Mouse (Mus musculus) ES-Bruce4 (cell line): ENCODE results near the gene Vipr2. TPM values are rescaled to one million over a fixed set of nuclear protein-coding genes. Genes with fewer than 3 reads are reported as not detected.

Source experiments
- H3K27ac ChIP-seq: 2 replicates; pipeline ENCODE4 v1.5.1; 2012; ENCODE audit warnings: low read length, inconsistent platforms; ENCODE audit not compliant: insufficient read depth
- H3K27me3 ChIP-seq: 2 replicates; pipeline ENCODE4 v1.6.1; 2012; ENCODE audit warnings: mild to moderate bottlenecking, low read length, inconsistent platforms; ENCODE audit not compliant: control insufficient read depth, poor library complexity, insufficient read depth, severe bottlenecking
- H3K36me3 ChIP-seq: 2 replicates; pipeline ENCODE4 v1.6.1; 2012; ENCODE audit warnings: inconsistent platforms, mild to moderate bottlenecking, low read length, moderate library complexity; ENCODE audit not compliant: control insufficient read depth, poor library complexity, insufficient read depth, severe bottlenecking
- H3K4me1 ChIP-seq: one replicate; pipeline ENCODE4 v1.8.1; 2011; ENCODE audit warnings: low read length; ENCODE audit not compliant: control insufficient read depth, insufficient read depth
- H3K4me3 ChIP-seq: 2 replicates; pipeline ENCODE4 v1.5.1; 2011; ENCODE audit warnings: low read depth, mild to moderate bottlenecking, low read length
- H3K9ac ChIP-seq: 2 replicates; pipeline ENCODE4 v1.6.1; 2012; ENCODE audit warnings: low read depth, mild to moderate bottlenecking, inconsistent platforms; ENCODE audit not compliant: poor library complexity, severe bottlenecking
- H3K9me3 ChIP-seq: replicated peaks from 2 replicates; pipeline ENCODE4 v1.6.1; 2012; ENCODE audit warnings: mild to moderate bottlenecking, low read length, inconsistent platforms; ENCODE audit not compliant: control insufficient read depth, poor library complexity, insufficient read depth, severe bottlenecking
- CTCF ChIP-seq: IDR thresholded peaks from one replicate; pipeline ENCODE4 v1.8.1; 2011; ENCODE audit warnings: low read depth, low read length
- EP300 ChIP-seq: IDR thresholded peaks from 2 replicates; pipeline ENCODE4 v1.6.1; 2011; ENCODE audit warnings: low read depth, low read length; ENCODE audit not compliant: insufficient read depth
- POLR2A ChIP-seq: IDR thresholded peaks from one replicate; pipeline ENCODE4 v1.8.1; 2011; ENCODE audit warnings: low read length; ENCODE audit not compliant: insufficient read depth
- polyA plus RNA-seq: library from polyadenylated mRNA; stranded (reverse); fragments of >200 nt; gene quantifications from 2 replicates; pipeline ENCODE4 v1.2.4, GENCODE M21; 2011; ENCODE audit warnings: low read depth; ENCODE audit not compliant: missing spikeins, insufficient read depth, insufficient read length

Gene Vipr2
- polyA plus RNA-seq, 1 experiment = not detected

DNA sequence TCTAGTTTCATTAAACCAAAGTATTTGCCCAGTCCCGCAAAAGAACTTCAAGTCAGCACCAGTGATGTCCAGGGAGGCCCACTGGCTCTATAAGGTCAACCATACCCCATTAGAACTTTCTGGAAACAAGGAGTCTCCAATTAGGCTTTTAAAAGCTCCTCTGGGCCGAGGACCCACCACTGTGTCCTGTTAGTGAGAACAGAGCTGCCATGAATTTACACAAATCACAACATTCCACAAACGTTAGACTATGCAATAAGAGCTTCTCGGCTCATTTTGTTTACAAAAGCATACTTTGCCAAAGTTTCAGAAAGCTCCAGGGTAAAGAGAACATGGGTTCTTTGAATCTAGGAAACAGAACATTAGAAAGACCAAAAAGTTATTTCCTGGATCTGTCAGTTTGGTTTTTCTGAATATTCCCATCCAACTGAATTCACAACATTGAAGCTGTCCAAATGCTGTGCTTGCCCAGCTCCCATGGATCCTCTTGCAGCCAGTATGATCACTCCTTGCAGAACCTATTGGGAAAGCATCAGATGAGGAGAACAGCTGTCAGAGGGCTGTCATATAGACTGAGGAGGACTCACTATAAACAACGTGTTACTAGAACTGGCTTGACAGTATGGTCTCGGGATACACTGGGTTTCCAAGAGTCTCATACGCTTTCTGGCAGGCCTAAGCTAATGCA, 33.6 kb downstream of the Vipr2 start:
- H3K9ac ChIP-seq = no peak overlapping the region
- H3K4me3 ChIP-seq = no peak overlapping the region
- H3K36me3 ChIP-seq = no peaks in the 10 kb centered on the region
- no peak overlapping the region for H3K27ac ChIP-seq
- H3K4me1 ChIP-seq = no peaks in the 10 kb centered on the region
- TF ChIP-seq CTCF = no peak
- TF ChIP-seq POLR2A = no peak
- TF ChIP-seq EP300 = no peak
- no peaks in the 10 kb centered on the region for H3K9me3 ChIP-seq
- no peaks in the 10 kb centered on the region for H3K27me3 ChIP-seq

DNA sequence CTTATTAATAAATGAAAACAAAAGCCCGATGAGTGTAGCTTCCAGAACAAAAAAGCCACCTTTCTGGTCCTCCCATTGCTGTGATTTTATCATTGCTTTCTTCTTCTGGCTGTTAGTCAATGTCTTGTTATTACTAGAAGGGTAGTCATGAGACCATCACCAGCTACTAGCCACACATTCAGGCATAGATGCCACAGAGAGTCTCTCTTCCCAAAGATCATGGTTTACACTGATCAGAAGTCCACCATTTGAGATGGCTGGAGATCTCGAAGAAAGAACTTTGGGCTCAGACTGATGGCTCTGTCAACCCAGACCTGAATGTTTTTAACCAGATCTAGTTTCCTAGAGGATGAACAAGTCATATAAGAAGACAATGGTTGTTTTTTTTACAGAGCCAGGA, 38.3 kb downstream of the Vipr2 start:
- no peaks in the 10 kb centered on the region for H3K9me3 ChIP-seq
- no peaks in the 10 kb centered on the region for H3K36me3 ChIP-seq
- TF ChIP-seq EP300 (no peak), POLR2A (no peak), CTCF (no peak)
- no peaks in the 10 kb centered on the region for H3K4me1 ChIP-seq
- H3K27me3 ChIP-seq = no peaks in the 10 kb centered on the region
- H3K27ac ChIP-seq = no peak overlapping the region
- H3K4me3 ChIP-seq = no peak overlapping the region
- H3K9ac ChIP-seq = no peak overlapping the region

DNA sequence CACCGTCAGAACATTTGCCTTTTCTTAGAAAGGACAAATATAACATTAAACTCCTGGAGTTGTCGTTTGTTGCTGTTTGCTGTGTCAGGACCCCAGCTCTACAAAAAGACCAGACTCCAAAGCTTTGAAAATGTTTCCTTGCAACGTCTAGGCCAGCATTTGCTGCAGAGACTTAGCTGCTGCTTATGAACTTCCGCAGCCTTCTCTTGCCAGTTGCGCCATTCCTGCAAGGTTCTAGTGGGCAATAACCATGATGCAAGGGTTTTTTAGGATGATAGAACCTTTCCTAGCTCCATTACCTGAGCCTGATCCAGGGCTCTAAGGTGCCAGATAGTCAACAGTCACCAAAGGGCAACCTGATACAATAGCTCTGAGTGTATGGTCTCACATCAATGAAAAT, 38.9 kb downstream of the Vipr2 start:
- no peak overlapping the region for H3K4me3 ChIP-seq
- TF ChIP-seq CTCF (no peak), EP300 (no peak), POLR2A (no peak)
- H3K27ac ChIP-seq = no peak overlapping the region
- H3K9ac ChIP-seq = no peak overlapping the region
- H3K4me1 ChIP-seq = no peaks in the 10 kb centered on the region
- H3K9me3 ChIP-seq = no peaks in the 10 kb centered on the region
- no peaks in the 10 kb centered on the region for H3K36me3 ChIP-seq
- H3K27me3 ChIP-seq = no peaks in the 10 kb centered on the region

DNA sequence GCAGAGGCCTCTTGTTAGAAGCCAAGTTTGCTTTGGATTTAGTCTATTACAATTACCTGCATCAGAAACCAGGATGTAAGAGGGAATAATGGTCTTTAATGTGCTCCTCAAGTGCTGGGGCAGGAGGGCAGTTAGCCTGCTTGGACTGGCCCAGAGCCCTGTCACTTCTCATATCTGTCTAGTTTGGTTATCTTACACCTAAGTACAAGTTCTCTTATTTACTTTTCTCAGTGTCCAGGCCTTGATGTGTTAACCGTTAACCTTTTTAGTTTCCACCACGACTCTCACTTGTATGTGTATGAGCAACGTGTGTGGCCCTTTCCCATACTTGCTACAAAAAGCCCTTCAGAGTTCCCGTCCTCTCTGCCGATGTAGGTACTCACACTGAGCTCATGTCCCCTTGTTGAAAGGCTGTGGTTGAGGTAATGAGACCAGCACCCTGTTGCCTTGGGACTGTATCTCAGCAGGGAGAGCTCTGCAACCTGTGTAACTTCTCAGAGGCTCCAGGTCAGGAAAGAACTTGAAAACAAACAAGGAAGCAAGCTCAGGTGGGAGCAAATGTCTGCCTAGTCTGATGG, 39.9 kb downstream of the Vipr2 start:
- H3K4me1 ChIP-seq = no peaks in the 10 kb centered on the region
- TF ChIP-seq POLR2A (no peak), CTCF (no peak), EP300 (no peak)
- no peaks in the 10 kb centered on the region for H3K9me3 ChIP-seq
- H3K27ac ChIP-seq = no peak overlapping the region
- H3K27me3 ChIP-seq = no peaks in the 10 kb centered on the region
- H3K9ac ChIP-seq = no peak overlapping the region
- no peaks in the 10 kb centered on the region for H3K36me3 ChIP-seq
- H3K4me3 ChIP-seq = no peak overlapping the region

DNA sequence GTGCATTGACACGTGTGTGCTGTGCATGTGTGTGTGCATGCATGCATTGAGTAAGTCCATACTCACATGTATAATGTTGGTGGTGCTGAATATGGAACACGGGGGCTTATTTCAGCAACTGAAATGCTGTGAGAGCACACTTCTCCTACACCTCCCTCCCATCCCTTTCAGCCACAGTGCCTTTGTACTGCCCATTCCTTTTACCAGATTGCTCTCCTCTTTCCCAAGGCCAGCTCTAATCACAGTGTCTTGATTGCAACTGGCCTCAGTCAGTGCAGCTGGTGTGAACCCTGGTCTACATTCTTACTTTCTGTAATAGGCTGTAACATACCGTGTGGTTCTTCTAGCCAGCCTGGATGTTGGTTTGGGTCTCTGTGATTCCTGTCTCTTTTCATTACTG, 41.5 kb downstream of the Vipr2 start:
- no peak overlapping the region for H3K9ac ChIP-seq
- H3K27me3 ChIP-seq = no peaks in the 10 kb centered on the region
- no peak overlapping the region for H3K4me3 ChIP-seq
- no peaks in the 10 kb centered on the region for H3K4me1 ChIP-seq
- no peak for TF ChIP-seq CTCF
- no peak for TF ChIP-seq POLR2A
- TF ChIP-seq EP300 = no peak
- H3K9me3 ChIP-seq = no peaks in the 10 kb centered on the region
- no peaks in the 10 kb centered on the region for H3K36me3 ChIP-seq
- H3K27ac ChIP-seq = no peak overlapping the region

DNA sequence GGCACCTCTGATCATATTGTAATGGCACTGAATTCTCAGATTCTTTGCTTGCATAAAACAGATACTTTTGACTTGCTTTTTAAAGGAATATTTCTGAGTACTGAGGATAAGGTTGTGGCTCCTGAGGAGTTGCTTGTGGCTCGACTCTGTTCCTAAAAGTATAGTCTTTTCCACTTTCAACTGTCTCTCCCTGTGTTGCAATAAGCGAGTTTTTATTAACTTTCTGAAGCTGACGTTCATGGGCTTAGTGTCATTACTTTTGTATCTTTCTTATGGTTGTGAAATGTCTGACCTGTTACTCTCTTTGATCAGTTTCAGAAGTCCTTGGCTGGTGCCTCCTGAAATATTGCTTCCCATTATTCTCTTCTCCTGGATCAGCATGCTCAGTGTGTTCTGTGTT, 46.3 kb downstream of the Vipr2 start:
- no peaks in the 10 kb centered on the region for H3K27me3 ChIP-seq
- H3K4me1 ChIP-seq = no peaks in the 10 kb centered on the region
- no peak for TF ChIP-seq EP300
- no peak for TF ChIP-seq CTCF
- TF ChIP-seq POLR2A = no peak
- H3K9me3 ChIP-seq = no peaks in the 10 kb centered on the region
- H3K27ac ChIP-seq = no peak overlapping the region
- no peak overlapping the region for H3K9ac ChIP-seq
- H3K36me3 ChIP-seq = no peaks in the 10 kb centered on the region
- no peak overlapping the region for H3K4me3 ChIP-seq
